Mouse (Mus musculus) thymus, postnatal 10 days (tissue): ENCODE data around the gene Rsph10b.

Source experiments
- DNase-seq, 2 experiments: peaks; one replicate each; pipeline ENCODE4 v3.0.0; 2021; ENCODE audit warnings: low spot score in 2 of 2

Gene Rsph10b

GRCm38 (mm10) chr5:143932831-143933230 lies at the start of gene Rsph10b:
TSS of gene Rsph10b (plus strand) at chr5:143933035.
- no peak for DNase-seq

- DNase-seq: no peak
Measured at GRCm38 (mm10) chr5:143885274-143885673, 47.6 kb upstream of the Rsph10b start.

- no peak for DNase-seq
Measured at GRCm38 (mm10) chr5:143890741-143891140, 42.1 kb upstream of the Rsph10b start.

GRCm38 (mm10) chr5:143892255-143892886 lies 40.5 kb upstream of the Rsph10b start:
- DNase-seq: no peak

GRCm38 (mm10) chr5:143893396-143893795 lies 39.4 kb upstream of the Rsph10b start:
- DNase-seq: no peak

- DNase-seq: no peak
Measured at GRCm38 (mm10) chr5:143897635-143898330, 35.1 kb upstream of the Rsph10b start, which contains the start of gene Ankrd61. TSS of gene Ankrd61 (minus strand) at chr5:143897685.

GRCm38 (mm10) chr5:143902111-143902510 lies 30.7 kb upstream of the Rsph10b start:
- DNase-seq: no peak

GRCm38 (mm10) chr5:143903813-143904212 lies 29.0 kb upstream of the Rsph10b start:
- DNase-seq: no peak

GRCm38 (mm10) chr5:143906429-143906828 lies 26.4 kb upstream of the Rsph10b start:
- DNase-seq: no peak

- DNase-seq: no peak
Measured at GRCm38 (mm10) chr5:143908926-143909325, 23.9 kb upstream of the Rsph10b start.

- peak; percentile 89 to 91 for DNase-seq
Measured at GRCm38 (mm10) chr5:143909417-143910400, 23.1 kb upstream of the Rsph10b start, which contains the start of the genes Aimp2 and Pms2. TSS of gene Aimp2 (minus strand) at chr5:143909847. TSS of gene Pms2 (plus strand) at chr5:143909964.

- DNase-seq: no peak
Measured at GRCm38 (mm10) chr5:143916221-143916620, 16.6 kb upstream of the Rsph10b start.

- peak in 1 of 2 experiments; percentile 57 for DNase-seq
Measured at GRCm38 (mm10) chr5:143917418-143917817, 15.4 kb upstream of the Rsph10b start.

GRCm38 (mm10) chr5:143918120-143918519 lies 14.7 kb upstream of the Rsph10b start:
- no peak for DNase-seq

GRCm38 (mm10) chr5:143924781-143925452 lies 7.9 kb upstream of the Rsph10b start:
- DNase-seq: no peak

GRCm38 (mm10) chr5:143927875-143928274 lies 5.0 kb upstream of the Rsph10b start, which contains the start of gene Gm42421:
TSS of gene Gm42421 (plus strand) at chr5:143928175.
- DNase-seq: no peak

- DNase-seq: no peak
Measured at GRCm38 (mm10) chr5:143929291-143929690, 3.5 kb upstream of the Rsph10b start.

GRCm38 (mm10) chr5:143930656-143931055 lies 2.2 kb upstream of the Rsph10b start:
- no peak for DNase-seq

- DNase-seq: no peak
Measured at GRCm38 (mm10) chr5:143931863-143932580, 813 bp upstream of the Rsph10b start.

- no peak for DNase-seq
Measured at GRCm38 (mm10) chr5:143933414-143933813, 579 bp downstream of the Rsph10b start.

- no peak for DNase-seq
Measured at GRCm38 (mm10) chr5:143933875-143934274, 1.0 kb downstream of the Rsph10b start.
